Mouse (Mus musculus) liver, adult (tissue): Measurements from ENCODE around the gene Gpc5.

Source experiments
- GATA4 ChIP-seq: IDR thresholded peaks from 2 replicates; pipeline ENCODE4 v1.6.1; 2014; ENCODE audit warnings: mild to moderate bottlenecking, low read length; ENCODE audit not compliant: insufficient replicate concordance

Gene Gpc5

GRCm38 (mm10) chr14:115253155-115253554 lies 161.1 kb downstream of the Gpc5 start:
- no peak for TF ChIP-seq GATA4

DNA sequence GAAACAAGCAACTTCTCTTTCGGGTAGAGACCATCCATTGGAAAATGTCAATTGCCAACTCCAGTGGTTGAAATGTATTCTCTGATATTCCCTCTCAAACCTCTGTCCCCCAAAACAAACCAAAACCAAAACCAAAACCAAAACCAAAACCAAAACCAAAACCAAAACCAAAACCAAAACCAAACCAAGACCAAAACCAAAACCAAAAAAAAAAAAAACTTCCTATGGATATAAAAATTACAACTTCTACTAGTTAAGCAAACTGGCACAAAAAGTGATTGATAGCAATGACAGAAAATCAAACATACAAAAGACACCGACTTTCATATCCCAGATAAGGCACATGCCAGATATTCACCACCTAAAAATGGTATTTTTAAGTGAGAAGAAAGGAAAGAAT lies 161.7 kb downstream of the Gpc5 start:
- no peak for TF ChIP-seq GATA4

GRCm38 (mm10) chr14:115269703-115270402 lies 177.8 kb downstream of the Gpc5 start:
- no peak for TF ChIP-seq GATA4

DNA sequence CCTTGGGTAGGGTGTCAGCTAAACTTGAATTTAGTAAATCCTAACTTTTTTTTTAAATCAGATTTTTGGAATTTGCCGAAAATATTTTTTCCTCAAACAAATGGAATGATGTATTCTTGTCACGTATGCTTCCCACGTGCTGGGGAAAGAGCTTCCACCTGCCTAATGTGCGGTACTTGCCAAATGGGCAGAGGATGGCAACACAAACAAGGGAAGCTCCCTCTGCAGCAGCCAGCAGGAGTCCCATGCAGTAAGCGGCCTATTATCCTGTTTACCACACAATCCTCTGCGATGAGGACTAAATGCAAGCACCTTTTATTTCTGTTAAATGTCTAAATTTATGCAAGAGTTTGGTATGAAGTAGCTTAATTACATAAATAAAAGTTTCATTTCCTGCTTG lies 178.4 kb downstream of the Gpc5 start:
- no peak for TF ChIP-seq GATA4

DNA sequence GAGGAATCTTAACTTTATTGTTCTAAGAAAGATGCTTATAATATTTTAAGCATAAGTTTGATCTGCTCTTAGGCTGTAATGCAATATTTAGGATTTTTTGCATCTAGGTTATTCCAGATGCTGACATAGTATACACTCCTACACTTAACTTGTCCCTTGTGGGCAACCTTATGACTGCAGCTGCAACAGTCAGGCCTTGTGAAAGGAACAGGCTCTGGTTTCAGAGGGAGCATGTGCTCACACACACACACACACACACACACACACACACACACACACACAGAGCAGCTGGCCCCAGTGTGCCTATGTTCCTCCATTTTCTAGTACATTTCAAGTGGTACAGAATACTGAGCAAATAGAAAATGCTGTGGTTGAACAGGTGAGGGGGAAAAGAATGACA lies 190.8 kb downstream of the Gpc5 start:
- TF ChIP-seq GATA4, result no peak

DNA sequence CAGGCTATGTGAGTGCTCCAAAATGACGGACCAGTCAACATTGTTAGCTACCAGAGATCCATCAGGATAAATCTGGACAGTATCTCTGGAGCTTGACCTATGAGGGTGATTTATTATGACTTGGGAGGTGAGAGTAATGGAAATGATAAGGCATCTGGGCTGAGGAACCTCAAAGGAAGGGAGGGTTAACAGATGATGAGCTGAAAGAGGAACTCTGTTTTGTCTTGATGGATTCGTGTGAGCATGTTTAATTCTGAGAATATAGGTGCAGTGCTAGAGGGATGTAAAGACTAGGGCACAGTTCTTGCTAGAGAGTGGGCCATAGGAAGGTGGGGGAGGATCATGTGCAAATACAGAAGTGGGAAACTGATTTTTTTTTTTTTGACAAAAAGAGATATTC lies 232.2 kb downstream of the Gpc5 start:
- TF ChIP-seq GATA4, result no peak

DNA sequence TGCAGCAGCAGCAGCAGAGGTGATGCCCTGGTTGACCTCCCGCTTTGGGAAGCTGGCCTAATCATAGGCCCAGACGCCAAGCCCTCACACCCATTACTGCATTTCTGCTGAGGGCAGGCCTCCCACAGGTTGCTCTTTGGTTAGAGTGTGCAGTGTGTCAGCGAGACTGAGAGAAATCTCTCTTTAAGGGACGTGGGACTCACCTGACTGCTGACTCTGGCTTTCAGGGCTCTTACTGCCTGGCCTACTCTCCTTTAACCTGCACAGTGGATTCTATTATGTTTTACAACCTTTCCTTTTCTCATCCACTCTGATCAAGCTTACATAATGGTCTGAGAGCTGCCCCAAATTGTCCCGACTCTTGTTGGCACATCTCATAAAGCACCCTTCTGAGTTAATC lies 234.4 kb downstream of the Gpc5 start:
- TF ChIP-seq GATA4, result no peak

- TF ChIP-seq GATA4, result no peak
Observed at GRCm38 (mm10) chr14:115339084-115339483, 247.1 kb downstream of the Gpc5 start.

GRCm38 (mm10) chr14:115342597-115342996 lies 250.6 kb downstream of the Gpc5 start:
- no peak for TF ChIP-seq GATA4

GRCm38 (mm10) chr14:115349448-115349847 lies 257.4 kb downstream of the Gpc5 start:
- no peak for TF ChIP-seq GATA4

- TF ChIP-seq GATA4, result no peak
Observed at GRCm38 (mm10) chr14:115365320-115365935, 273.4 kb downstream of the Gpc5 start.

DNA sequence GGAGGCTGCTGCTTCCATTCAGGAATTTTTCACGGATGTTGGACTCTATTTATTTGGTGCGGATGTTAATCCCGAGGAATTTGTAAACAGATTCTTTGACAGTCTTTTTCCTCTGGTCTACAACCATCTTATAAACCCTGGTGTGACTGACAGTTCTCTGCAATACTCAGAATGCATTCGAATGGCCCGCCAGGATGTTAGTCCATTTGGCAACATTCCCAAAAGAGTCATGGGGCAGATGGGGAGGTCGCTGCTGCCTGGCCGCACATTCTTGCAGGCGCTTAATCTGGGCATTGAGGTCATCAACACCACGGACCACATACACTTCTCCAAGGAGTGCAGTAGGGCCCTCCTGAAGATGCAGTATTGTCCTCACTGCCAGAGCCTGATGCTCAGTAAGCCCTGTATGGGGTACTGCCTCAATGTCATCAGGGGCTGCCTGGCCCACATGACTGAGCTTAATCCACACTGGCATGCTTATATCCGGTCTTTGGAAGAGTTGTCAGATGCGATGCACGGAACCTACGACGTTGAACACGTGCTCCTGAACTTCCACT lies 277.7 kb downstream of the Gpc5 start:
- no peak for TF ChIP-seq GATA4

DNA sequence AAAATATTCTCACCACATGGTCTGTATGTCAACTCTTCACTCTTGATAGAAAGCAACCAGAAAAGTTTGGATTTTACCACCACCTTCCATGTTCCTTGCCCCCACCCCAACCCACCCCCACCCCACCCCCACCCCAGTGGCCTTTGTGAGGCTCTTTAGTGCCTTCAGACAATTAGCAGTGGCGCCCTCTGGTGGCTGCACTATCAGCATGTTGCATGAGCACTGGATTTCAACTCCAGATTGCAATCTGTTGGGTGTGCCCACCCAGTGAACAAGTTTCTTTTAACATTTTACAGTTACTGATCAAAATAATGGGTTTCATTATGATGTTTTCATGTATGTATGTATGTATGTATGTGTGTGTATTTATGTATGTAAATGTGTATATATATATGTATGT lies 279.1 kb downstream of the Gpc5 start:
- TF ChIP-seq GATA4, result no peak

GRCm38 (mm10) chr14:115391831-115392230 lies 299.8 kb downstream of the Gpc5 start:
- TF ChIP-seq GATA4, result no peak

DNA sequence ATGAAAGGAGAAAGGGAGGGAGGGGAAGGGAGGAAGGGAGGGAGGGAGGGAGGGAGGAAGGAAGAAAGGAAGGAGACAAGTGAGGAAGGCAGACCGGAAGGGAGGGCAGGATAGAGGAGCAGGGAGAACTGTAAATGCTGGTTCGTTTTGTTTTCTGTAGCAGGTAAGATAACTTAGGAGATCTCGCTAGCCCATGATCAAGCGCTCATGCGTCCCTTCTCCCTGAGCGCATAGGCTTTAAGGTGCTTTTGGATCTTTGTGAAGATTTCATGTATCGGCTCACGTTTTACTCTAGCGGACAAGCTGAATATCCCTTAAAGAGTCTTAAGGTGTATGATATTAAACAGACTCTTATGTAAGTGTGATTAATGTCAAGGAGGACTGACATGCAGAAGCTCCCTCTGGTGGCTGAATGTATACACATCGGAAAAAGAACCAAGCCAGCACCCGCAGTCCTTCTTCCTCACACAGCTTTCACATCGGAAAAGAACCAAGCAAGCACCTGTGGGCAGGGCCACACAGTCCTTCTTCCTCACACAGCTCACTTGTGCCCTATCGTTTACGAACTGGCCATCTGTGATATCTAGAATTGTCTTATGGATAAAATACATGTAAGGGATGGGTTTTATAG lies 301.0 kb downstream of the Gpc5 start:
- TF ChIP-seq GATA4, result no peak

- no peak for TF ChIP-seq GATA4
Observed at GRCm38 (mm10) chr14:115406596-115406995, 314.6 kb downstream of the Gpc5 start.
